ENCODE assay signal across 9 mouse cellular contexts in the genomic region with DNA sequence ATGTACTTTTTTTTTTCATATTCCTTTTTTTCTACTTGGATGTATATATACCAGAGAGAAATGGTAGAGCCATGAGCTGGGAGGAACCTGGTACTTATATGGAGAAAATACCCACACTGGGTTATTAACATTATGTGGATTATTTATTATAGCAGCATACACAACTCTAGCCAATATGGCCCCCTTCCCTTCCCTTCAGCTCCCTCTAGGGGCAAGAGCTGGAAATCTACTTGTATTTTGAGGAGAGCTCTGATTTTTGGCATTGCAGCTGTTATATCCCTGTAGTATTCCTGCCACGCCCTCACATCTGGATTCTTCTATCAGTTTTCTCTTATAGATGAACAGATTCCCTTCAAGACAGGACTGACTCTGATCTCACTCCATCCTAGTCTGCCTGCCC. TPM values are rescaled to one million over a fixed set of nuclear protein-coding genes. Genes with fewer than 3 reads are reported as not detected.
DNase-seq lines count a peak whose midpoint lies in the region; ATAC-seq and TF ChIP-seq lines count a peak whose summit lies in the region.
"Had no signal": no experiment of that assay in that cellular context is flagged by ENCODE, and none has a peak within 500 bp of the region (broad histone marks: within the 10 kb centered on the region; RNA-seq: fewer than 3 reads in every experiment).

No protein-coding gene starts in this region.

- H3K9me3 ChIP-seq in liver, embryonic 14.5 days (ENCODE audit: control insufficient read depth, low read length): no peaks in the 10 kb centered on the region

- no peak overlapping the region for H3K4me2 ChIP-seq in liver, embryonic 14.5 days (ENCODE audit: low read depth)

- H3K4me1 ChIP-seq in heart, adult 2 months (ENCODE audit: control insufficient read depth, insufficient read depth, low read length): no peaks in the 10 kb centered on the region
- no peaks in the 10 kb centered on the region for H3K4me1 ChIP-seq in liver, embryonic 14.5 days (replicated peaks; ENCODE audit: control insufficient read depth in 2 of 2, insufficient read depth in 2 of 2, low read length in 1 of 2)

- no peak overlapping the region for H3K4me3 ChIP-seq in heart, adult 2 months
- no peak overlapping the region for H3K4me3 ChIP-seq in liver, embryonic 14.5 days (ENCODE audit: insufficient read depth in 1 of 2, low read depth in 2 of 2, low read length in 2 of 2)

- DNase-seq in heart, adult 2 months: no peak
- DNase-seq in heart, postnatal 10 days: no peak
- no peak for DNase-seq in liver, embryonic 14.5 days (ENCODE audit: low read depth in 3 of 3, low spot score in 3 of 3)
- no peak for DNase-seq in liver
- no peak for DNase-seq in Patski (ENCODE audit: low read depth, low spot score)
- peak; percentile 9 for DNase-seq in mesoderm, embryonic 11.5 days (ENCODE audit: low read depth, low spot score)
- DNase-seq in neural tube, embryonic 10.5 days (ENCODE audit: extremely low spot score, low spot score): no peak

- WGBS in heart, adult 2 months: 50% methylated on average over 1 of the region's 1 CpGs
- WGBS in liver, embryonic 14.5 days (ENCODE audit: insufficient replicate concordance): 12% methylated on average over 1 of the region's 1 CpGs

- no peak overlapping the region for H3K9ac ChIP-seq in heart, adult 2 months (ENCODE audit: low read depth, low read length)
- H3K9ac ChIP-seq in liver, embryonic 14.5 days (replicated peaks): no peak overlapping the region

- POLR2A ChIA-PET in Patski (lab: Charles Lee): no interaction called here

- TF ChIP-seq EP300 in heart, adult 2 months (IDR thresholded peaks at IDR 0.05; ENCODE audit: insufficient read depth, low read depth, low read length): no peak
- no peak for TF ChIP-seq EP300 in liver, embryonic 14.5 days (IDR thresholded peaks at IDR 0.05; ENCODE audit: low read depth)

- CTCF ChIA-PET in Patski (lab: Charles Lee): interaction anchor here (0.6 kb wide), 1 partner anchor 66 kb away, joined by 3 read pairs; no protein-coding TSS in a partner anchor

- in situ Hi-C loops in Patski (cut with MboI; ENCODE audit: low pct_unique_long_range_greater_than_20kb): no loop called here

- no peak for ATAC-seq in liver, embryonic 14.5 days (ENCODE audit: insufficient read depth)
- ATAC-seq in Patski: no peak
- ATAC-seq: intestine, embryonic 16.5 days had no signal

- no peak for TF ChIP-seq POLR2A in heart, adult 2 months (IDR thresholded peaks at IDR 0.05; ENCODE audit: insufficient read depth, low read depth, low read length)

- peak; percentile 33 for TF ChIP-seq CTCF in heart, adult 2 months (IDR thresholded peaks at IDR 0.05)
- TF ChIP-seq CTCF in liver, embryonic 14.5 days (IDR thresholded peaks at IDR 0.05; ENCODE audit: low read depth): peak; percentile 5; the same call in 1 of the 2 replicates
- TF ChIP-seq CTCF in Patski (IDR thresholded peaks at IDR 0.05): peak; percentile 32

- no peaks in the 10 kb centered on the region for H3K36me3 ChIP-seq in heart, adult 2 months (ENCODE audit: control insufficient read depth, insufficient read depth, low read length)
- H3K36me3 ChIP-seq in liver, embryonic 14.5 days (replicated peaks; ENCODE audit: control insufficient read depth, insufficient read depth, low read depth): no peaks in the 10 kb centered on the region

- H3K27ac ChIP-seq in heart, adult 2 months: no peak overlapping the region
- H3K27ac ChIP-seq in liver, embryonic 14.5 days: no peak overlapping the region

- H3K27me3 ChIP-seq in heart, adult 2 months (ENCODE audit: control insufficient read depth, insufficient read depth, low read length): no peaks in the 10 kb centered on the region
- no peaks in the 10 kb centered on the region for H3K27me3 ChIP-seq in liver, embryonic 14.5 days (ENCODE audit: control insufficient read depth, insufficient read depth, low read length)
- no peaks in the 10 kb centered on the region for H3K27me3 ChIP-seq in Patski

- H3K79me2 ChIP-seq in heart, adult 2 months (replicated peaks; ENCODE audit: control insufficient read depth, insufficient read depth, low read length): no peaks in the 10 kb centered on the region

- intact Hi-C loops in heart, adult 2 months (cut with DNase I): no loop called here
- intact Hi-C loops in heart, postnatal 10 days (cut with DNase I): no loop called here

RNA-seq across cellular contexts. Expression of a gene that starts 52.0 kb away (rescaled TPM):
- total RNA-seq in heart, adult 2 months (2021): under 1 TPM; 0.08 to 0.36 TPM
- 0.02 and 0.09 TPM in 2 replicates for polyA plus RNA-seq in heart, adult 2 months (2012; rRNA removed)
- total RNA-seq in heart, postnatal 10 days (2021): under 1 TPM; 0.25 to 0.67 TPM
- 0.07 and 0.10 TPM in 2 replicates for polyA plus RNA-seq in liver, embryonic 14.5 days (2012; rRNA removed)
- 0.30 TPM in 1 of 2 replicates, not detected in the other for polyA plus RNA-seq in liver, embryonic 14.5 days (2014; fragmentation: Nextera tagmentation; extraction: Ambion mirVana)
- polyA plus RNA-seq in Patski (2021): 0.01 TPM
- total RNA-seq: common myeloid progenitor, adult 5-6 weeks had no signal
